Mouse (Mus musculus) liver, embryonic 15.5 days (tissue): Measurements from ENCODE around the gene Spty2d1. TPM values are rescaled to one million over a fixed set of nuclear protein-coding genes. Genes with fewer than 3 reads are reported as not detected.

Source experiments
- ATAC-seq: fragments of 200-750 bp; cut with Nextera tagmentation; 2 replicates; pipeline ENCODE4 v1.8.0; 2017; ENCODE audit warnings: moderate number of reproducible peaks, mild to moderate bottlenecking, moderate library complexity; ENCODE audit not compliant: insufficient read depth
- H3K27ac ChIP-seq: fragments of 300-500 bp; sonication (generic); replicated peaks from 2 replicates; pipeline ENCODE4 v1.5.1; 2015; ENCODE audit warnings: mild to moderate bottlenecking, inconsistent platforms
- H3K27me3 ChIP-seq: fragments of 300-500 bp; sonication (generic); 2 replicates; pipeline ENCODE4 v1.6.1; 2015; ENCODE audit warnings: mild to moderate bottlenecking, inconsistent platforms
- H3K36me3 ChIP-seq: fragments of 300-500 bp; sonication (generic); replicated peaks from 2 replicates; pipeline ENCODE4 v1.6.1; 2015; ENCODE audit warnings: moderate library complexity, mild to moderate bottlenecking, inconsistent platforms
- H3K4me1 ChIP-seq: fragments of 300-500 bp; sonication (generic); replicated peaks from 2 replicates; pipeline ENCODE4 v1.6.1; 2015; ENCODE audit warnings: inconsistent platforms
- H3K4me2 ChIP-seq: fragments of 300-500 bp; sonication (generic); 2 replicates; pipeline ENCODE4 v1.6.1; 2015; ENCODE audit warnings: moderate library complexity, mild to moderate bottlenecking, inconsistent platforms
- H3K4me3 ChIP-seq: fragments of 300-500 bp; sonication (generic); replicated peaks from 2 replicates; pipeline ENCODE4 v1.5.1; 2015; ENCODE audit warnings: mild to moderate bottlenecking, inconsistent platforms
- H3K9ac ChIP-seq: fragments of 300-500 bp; sonication (generic); 2 replicates; pipeline ENCODE4 v1.6.1; 2015; ENCODE audit warnings: moderate library complexity, mild to moderate bottlenecking, inconsistent platforms
- H3K9me3 ChIP-seq: fragments of 300-500 bp; sonication (generic); replicated peaks from 2 replicates; pipeline ENCODE4 v1.6.1; 2016; ENCODE audit warnings: inconsistent platforms
- WGBS: fragments of 180-500 bp; shearing (Covaris S2); methylation state at CpG from one replicate; pipeline ENCODE4 v1.1.7; 2015; ENCODE audit warnings: mixed read lengths; ENCODE audit not compliant: insufficient replicate concordance; 5-methylcytosine and 5-hydroxymethylcytosine counted together
- polyA plus RNA-seq: library from polyadenylated mRNA; unstranded; fragments of >200 nt; fragmentation: Nextera tagmentation; extraction: Ambion mirVana; gene quantifications from 2 replicates; pipeline ENCODE4 v1.2.1, GENCODE M21; 2015

Spty2d1 gene
- polyA plus RNA-seq, 1 experiment from 2014 or later, result 11.3 TPM

DNA sequence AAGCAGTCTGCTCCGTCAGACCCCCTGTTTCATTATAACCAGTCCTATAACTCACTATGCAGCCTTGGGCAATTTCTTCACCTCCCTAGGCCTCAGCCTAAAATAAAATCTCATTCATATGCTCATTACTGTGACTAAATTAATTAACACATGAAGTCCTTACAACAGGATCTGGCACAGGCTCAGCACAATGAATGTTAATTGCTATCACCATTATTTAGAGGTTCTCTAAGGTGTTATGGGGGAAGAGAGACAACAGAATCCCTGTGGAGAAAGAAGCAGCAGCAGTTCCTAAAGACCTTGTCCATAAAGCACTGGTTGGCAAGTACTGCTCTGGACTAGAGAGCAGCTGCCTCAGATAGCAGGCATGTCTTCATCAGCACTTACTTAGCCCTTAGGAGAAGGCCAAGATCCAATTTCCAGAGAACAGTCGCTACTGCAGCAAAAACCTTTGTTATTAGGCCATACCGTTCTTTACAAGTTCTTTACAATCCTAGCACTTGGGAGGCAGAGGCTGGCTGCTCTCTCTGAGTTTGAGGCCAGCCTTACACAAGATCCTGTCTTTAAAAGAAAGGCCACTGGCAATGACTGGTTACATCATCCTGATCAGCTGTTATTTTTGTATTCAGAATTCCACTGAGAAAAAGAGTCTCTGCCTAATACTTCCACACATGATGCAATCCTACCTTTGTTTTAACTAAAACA lies 4.6 kb downstream of the Spty2d1 start:
- Histone ChIP-seq H3K27ac (0 out of 2 replicates have a peak overlapping the region, but pooled peaks have one; percentile 6), H3K9ac (no peak overlapping the region), H3K4me1 (peaks cover 82% of the 10 kb centered on the region)

DNA sequence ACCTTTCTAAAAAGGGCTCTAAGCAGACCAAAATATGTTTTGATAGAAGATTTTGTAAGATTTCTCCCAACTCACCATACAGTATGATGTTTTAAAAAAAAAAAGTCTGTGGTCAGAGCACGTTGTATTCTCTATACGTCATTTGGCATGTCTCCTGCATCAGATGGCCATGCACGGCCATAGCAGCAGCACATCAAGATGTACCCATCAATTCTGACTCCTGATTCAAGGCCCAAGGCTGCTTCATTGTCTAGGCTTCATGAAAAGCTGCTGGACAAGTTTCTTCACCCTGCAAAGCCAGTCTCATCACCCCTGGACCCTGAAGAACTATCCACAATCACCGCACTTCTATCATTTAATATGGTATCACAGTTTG lies 6.3 kb downstream of the Spty2d1 start:
- ATAC-seq, result no peak
- H3K4me1 ChIP-seq, result peaks cover 94% of the 10 kb centered on the region
- no peak overlapping the region for H3K9ac ChIP-seq
- peaks cover 27% of the 10 kb centered on the region for H3K36me3 ChIP-seq
- no peaks in the 10 kb centered on the region for H3K27me3 ChIP-seq
- H3K9me3 ChIP-seq, result no peaks in the 10 kb centered on the region
- H3K4me2 ChIP-seq, result no peak overlapping the region
- no peak overlapping the region for H3K27ac ChIP-seq
- WGBS, result 76% methylated on average over 4 of the region's 4 CpGs
- H3K4me3 ChIP-seq, result no peak overlapping the region

More for the DNA sequence above, 4.6 kb downstream of the Spty2d1 start:
- no peak for ATAC-seq
- H3K36me3 ChIP-seq, result peaks cover 10% of the 10 kb centered on the region
- H3K9me3 ChIP-seq, result no peaks in the 10 kb centered on the region
- H3K4me3 ChIP-seq, result no peak overlapping the region
- H3K27me3 ChIP-seq, result no peaks in the 10 kb centered on the region
- WGBS, result 75% methylated on average over 3 of the region's 3 CpGs
- no peak overlapping the region for H3K4me2 ChIP-seq

DNA sequence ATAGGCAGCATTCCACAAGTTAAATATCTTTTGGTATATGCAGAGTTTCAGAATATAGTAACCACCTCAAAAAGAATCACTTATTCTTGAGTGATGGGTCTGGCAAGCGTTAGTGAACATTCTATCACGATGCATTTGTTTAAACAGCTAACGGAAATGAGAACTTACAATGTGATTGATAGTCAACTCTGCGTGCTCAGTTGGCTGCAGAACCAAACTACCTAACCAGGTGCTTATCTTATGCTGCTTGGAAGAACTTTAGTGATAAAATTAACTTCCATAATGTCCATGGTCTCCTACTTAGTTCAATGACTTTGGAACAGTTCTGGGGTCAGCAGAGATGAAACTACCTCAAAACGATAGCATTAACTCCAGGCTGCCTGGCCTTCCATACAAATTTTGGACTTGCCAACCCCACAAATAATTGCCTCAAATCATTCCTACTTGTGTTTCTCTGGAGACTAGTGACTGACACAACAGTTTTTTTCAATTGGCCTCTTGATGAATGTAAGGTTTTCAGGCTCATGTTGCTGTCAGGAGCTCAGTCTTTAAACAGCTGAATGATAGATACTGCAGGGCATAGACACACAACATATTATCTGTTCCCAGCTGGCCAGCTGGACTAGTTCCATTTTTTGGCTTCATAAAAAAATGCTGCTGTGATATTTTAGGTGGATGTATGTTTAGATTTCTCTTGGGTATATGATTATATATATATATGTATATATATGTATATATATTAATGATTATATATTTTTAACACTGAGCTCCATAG lies 6.9 kb downstream of the Spty2d1 start:
- no peak overlapping the region for H3K4me3 ChIP-seq
- H3K27ac ChIP-seq, result no peak overlapping the region
- peaks cover 33% of the 10 kb centered on the region for H3K36me3 ChIP-seq
- H3K9ac ChIP-seq, result no peak overlapping the region
- H3K4me2 ChIP-seq, result no peak overlapping the region
- no peaks in the 10 kb centered on the region for H3K27me3 ChIP-seq
- peaks cover 95% of the 10 kb centered on the region for H3K4me1 ChIP-seq
- ATAC-seq, result no peak
- 35% methylated on average over 5 of the region's 5 CpGs for WGBS
- H3K9me3 ChIP-seq, result no peaks in the 10 kb centered on the region

DNA sequence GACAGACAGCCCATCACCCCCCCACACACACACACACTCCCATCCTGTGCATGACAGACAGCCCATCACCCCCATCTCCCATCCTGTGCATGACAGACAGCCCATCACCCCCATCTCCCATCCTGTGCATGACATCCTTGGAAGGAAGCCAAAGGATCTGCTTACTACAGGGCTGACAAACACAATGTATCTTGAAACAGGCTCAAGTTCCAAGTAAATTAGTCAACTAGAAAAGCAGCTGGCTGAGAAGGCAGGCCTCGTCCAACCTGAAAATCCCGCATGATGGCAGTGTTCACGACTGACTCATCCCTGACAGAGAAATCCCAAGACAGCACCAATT lies 7.6 kb downstream of the Spty2d1 start:
- WGBS, result 78% methylated on average over 3 of the region's 3 CpGs
- ATAC-seq, result no peak
- Histone ChIP-seq H3K36me3 (peaks cover 40% of the 10 kb centered on the region), H3K4me3 (no peak overlapping the region), H3K27me3 (no peaks in the 10 kb centered on the region), H3K4me2 (no peak overlapping the region), H3K9me3 (no peaks in the 10 kb centered on the region), H3K27ac (no peak overlapping the region), H3K4me1 (peaks cover 97% of the 10 kb centered on the region), H3K9ac (no peak overlapping the region)

DNA sequence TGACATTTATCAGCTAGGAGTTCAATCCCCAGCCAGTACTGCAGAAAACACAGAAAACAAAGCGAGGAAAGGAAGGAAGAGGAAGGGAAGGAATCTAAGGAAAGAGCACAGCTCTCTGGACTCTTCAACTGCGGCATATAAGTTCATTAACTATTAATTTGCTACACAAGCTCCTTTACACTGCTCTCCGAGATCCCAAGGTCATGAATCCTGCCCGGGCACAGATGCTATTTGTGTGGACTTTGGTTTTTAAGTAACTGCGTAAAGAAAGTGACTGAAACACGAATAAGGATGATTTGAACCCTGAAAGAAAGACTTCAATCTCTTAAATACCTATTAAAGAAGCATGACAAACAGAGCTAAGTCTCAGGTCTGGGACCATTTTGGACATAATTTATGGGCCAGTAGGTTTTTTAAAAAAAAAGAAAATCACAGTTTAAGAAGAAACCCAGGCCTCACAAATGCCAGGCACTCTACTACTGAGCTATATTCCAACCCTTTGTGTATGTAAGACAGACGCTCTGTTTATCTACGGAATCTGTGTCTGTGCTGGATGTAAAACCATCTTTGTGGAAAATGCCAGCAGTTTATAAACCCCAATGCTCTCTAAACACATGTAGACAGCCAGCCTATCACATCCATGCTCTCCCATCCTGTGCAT lies 8.1 kb downstream of the Spty2d1 start:
- Histone ChIP-seq H3K27ac (0 out of 2 replicates have a peak overlapping the region, but pooled peaks have one; percentile 2), H3K27me3 (no peaks in the 10 kb centered on the region), H3K4me3 (no peak overlapping the region), H3K9me3 (no peaks in the 10 kb centered on the region), H3K9ac (no peak overlapping the region), H3K36me3 (peaks cover 45% of the 10 kb centered on the region), H3K4me1 (peaks cover 97% of the 10 kb centered on the region), H3K4me2 (no peak overlapping the region)
- no peak for ATAC-seq
- 73% methylated on average over 8 of the region's 8 CpGs for WGBS

DNA sequence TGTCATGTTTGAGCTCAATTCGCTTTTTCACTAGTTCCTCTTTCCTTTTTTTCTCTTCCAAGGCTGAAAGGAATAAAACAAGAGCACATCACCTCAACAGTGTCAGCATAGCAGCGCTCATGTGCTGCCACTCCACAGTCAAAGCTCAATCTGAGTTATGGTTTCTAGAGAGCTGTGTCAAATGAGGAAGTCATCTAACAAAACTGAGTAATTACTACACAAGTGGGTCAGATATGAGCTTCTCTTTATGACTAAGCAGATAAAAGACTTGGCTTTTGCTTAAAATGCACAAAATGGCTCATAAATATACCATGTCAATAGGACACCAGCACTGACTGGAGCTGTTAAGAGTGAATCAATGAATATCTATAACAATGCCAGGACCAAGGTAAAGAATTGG lies 9.3 kb downstream of the Spty2d1 start:
- H3K4me2 ChIP-seq, result no peak overlapping the region
- H3K27me3 ChIP-seq, result no peaks in the 10 kb centered on the region
- WGBS, result 59% methylated on average over 2 of the region's 2 CpGs
- 0 out of 2 replicates have a peak overlapping the region, but pooled peaks have one; percentile 20 for H3K9ac ChIP-seq
- H3K36me3 ChIP-seq, result peaks cover 57% of the 10 kb centered on the region
- no peaks in the 10 kb centered on the region for H3K9me3 ChIP-seq
- no peak for ATAC-seq
- H3K4me3 ChIP-seq, result no peak overlapping the region
- H3K4me1 ChIP-seq, result peaks cover 97% of the 10 kb centered on the region
- peak overlapping the region; percentile 45 for H3K27ac ChIP-seq

DNA sequence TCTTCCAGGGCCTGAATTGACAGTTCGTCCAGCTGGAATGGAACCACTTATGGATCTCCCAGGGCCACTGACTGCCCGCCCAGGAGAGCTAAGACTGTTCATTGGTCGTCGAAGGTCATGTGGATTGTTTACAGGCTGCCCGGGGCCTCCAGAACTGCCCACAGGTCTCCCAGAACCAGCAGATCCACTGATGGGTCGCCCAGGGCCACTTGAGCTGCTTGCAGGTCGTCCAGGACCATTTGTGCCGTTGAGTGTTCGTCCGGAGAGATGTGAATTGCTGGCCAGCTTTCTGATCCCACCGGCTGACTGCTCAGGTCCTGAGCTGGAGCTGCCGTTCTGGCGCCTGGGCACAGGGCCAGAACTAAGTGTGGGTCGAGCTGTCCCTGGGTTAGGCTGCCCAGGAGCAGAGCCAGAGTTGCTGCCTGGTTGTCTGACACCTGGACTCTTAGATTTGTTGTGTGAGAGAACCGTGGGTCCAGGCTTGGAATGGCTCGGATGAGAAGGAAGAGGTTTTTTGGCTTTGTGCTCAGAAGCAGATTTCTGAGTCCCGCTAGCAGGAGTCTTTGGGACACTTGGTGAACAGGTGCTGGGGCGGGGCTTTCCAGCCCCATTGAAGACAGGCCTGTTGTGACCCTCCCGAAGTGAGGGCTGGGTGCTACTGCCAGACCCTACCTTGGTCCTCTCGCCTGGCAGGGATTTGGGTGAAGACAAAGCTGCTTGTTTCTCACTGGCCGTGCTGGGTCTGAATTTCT lies 10.4 kb downstream of the Spty2d1 start:
- WGBS, result 75% methylated on average over 21 of the region's 21 CpGs
- no peak overlapping the region for H3K9ac ChIP-seq
- ATAC-seq, result 0 out of 2 replicates have a peak, but pooled peaks have one; percentile 14
- peaks cover 68% of the 10 kb centered on the region for H3K36me3 ChIP-seq
- H3K27ac ChIP-seq, result peak overlapping the region; percentile 81
- H3K27me3 ChIP-seq, result no peaks in the 10 kb centered on the region
- no peak overlapping the region for H3K4me3 ChIP-seq
- H3K4me2 ChIP-seq, result 0 out of 2 replicates have a peak overlapping the region, but pooled peaks have one; percentile 7
- H3K9me3 ChIP-seq, result no peaks in the 10 kb centered on the region
- peaks cover 86% of the 10 kb centered on the region for H3K4me1 ChIP-seq

DNA sequence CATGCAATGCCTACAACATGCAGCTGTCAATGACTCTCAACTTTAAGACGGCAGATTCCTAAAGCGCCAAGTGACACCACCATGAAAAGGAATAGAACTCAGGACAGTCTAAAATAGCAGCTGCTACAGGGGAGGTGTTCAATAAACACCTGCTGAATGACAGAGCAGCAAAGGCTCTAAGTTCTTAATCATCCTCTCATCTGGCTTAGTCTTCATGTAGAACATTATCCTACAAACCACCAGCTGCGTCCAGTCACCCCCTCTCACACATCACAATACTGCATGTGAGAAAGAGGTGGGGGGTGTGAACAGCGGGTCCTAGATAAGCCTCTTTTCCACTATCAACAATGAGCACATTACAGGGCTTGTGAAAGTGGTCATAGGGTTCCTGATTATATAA lies 11.2 kb downstream of the Spty2d1 start:
- Histone ChIP-seq H3K4me2 (peak overlapping the region; percentile 7; the same call in 1 of the 2 replicates), H3K36me3 (peaks cover 74% of the 10 kb centered on the region), H3K9me3 (no peaks in the 10 kb centered on the region), H3K27me3 (no peaks in the 10 kb centered on the region), H3K4me1 (peaks cover 78% of the 10 kb centered on the region), H3K4me3 (no peak overlapping the region), H3K27ac (peak overlapping the region; percentile 81), H3K9ac (no peak overlapping the region)
- 46% methylated on average over 4 of the region's 4 CpGs for WGBS
- peak; percentile 85 for ATAC-seq

DNA sequence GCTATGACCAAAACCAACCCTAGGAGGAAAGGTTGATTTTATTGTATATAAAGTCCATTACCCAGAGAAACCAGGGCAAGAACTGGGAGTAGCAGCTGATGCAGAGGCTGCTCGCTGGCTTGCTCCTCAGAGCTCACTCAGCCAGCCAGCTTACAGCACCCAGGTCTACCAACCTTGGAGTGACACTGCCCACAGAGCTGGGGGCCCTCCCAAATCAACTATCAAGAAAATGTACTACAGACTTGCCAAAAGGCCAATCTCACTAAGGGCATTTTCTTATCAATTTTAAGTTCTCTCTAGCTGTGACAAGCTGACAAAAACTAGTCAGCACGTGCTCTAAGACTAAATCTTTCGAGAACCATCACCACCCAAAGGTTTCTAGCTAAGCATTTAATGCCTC lies 12.7 kb downstream of the Spty2d1 start:
- H3K4me1 ChIP-seq, result peaks cover 65% of the 10 kb centered on the region
- WGBS, result 35% methylated on average over 3 of the region's 3 CpGs
- H3K4me2 ChIP-seq, result peak overlapping the region; percentile 4; the same call in 1 of the 2 replicates
- peak overlapping the region; percentile 81 for H3K27ac ChIP-seq
- H3K36me3 ChIP-seq, result peaks cover 87% of the 10 kb centered on the region
- no peaks in the 10 kb centered on the region for H3K27me3 ChIP-seq
- H3K9me3 ChIP-seq, result no peaks in the 10 kb centered on the region
- no peak overlapping the region for H3K4me3 ChIP-seq
- ATAC-seq, result peak; percentile 59
- no peak overlapping the region for H3K9ac ChIP-seq

DNA sequence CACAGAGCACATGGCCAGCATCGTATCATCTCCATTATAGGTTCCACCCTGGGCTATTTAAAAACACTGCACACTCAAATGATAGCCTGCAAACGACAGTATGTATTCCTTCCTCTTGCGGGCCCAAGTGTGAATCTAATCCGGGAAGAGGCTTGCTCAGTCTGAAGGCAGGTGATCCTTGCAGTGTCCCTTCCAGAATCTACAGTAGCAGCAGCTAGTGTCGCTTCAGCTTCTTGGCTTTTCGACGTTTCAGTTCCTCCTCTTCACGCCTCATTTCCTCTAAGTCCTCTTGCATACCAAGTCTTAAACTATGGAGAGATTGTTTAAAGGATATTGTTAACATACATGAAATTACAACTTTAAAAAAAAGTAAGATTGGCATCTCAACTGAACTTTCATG lies 15.1 kb downstream of the Spty2d1 start:
- Histone ChIP-seq H3K9ac (no peak overlapping the region), H3K4me3 (no peak overlapping the region), H3K27me3 (no peaks in the 10 kb centered on the region), H3K36me3 (peaks cover 79% of the 10 kb centered on the region), H3K27ac (no peak overlapping the region), H3K4me1 (peaks cover 49% of the 10 kb centered on the region), H3K9me3 (no peaks in the 10 kb centered on the region), H3K4me2 (no peak overlapping the region)
- ATAC-seq, result no peak
- 81% methylated on average over 8 of the region's 8 CpGs for WGBS
